In genomic region chr15:32265378-32265934, GRCm38 (mm10) we compare ENCODE assay signal across 8 mouse cellular contexts. TPM values are rescaled to one million over a fixed set of nuclear protein-coding genes. Genes with fewer than 3 reads are reported as not detected.
DNase-seq lines count a peak whose midpoint lies in the region; ATAC-seq and TF ChIP-seq lines count a peak whose summit lies in the region.

No protein-coding gene starts in this region.

- H3K36me3 ChIP-seq in hindbrain, embryonic 14.5 days (replicated peaks; ENCODE audit: control insufficient read depth, insufficient read depth) = no peaks in the 10 kb centered on the region
- no peaks in the 10 kb centered on the region for H3K36me3 ChIP-seq in hindbrain, embryonic 10.5 days
- no peaks in the 10 kb centered on the region for H3K36me3 ChIP-seq in heart, embryonic 10.5 days
- no peaks in the 10 kb centered on the region for H3K36me3 ChIP-seq in thymus, adult 2 months (ENCODE audit: control insufficient read depth, insufficient read depth, low read length)

- no peak for DNase-seq in hindbrain, embryonic 14.5 days (ENCODE audit: low spot score)
- DNase-seq in hindbrain, embryonic 10.5 days (ENCODE audit: low spot score) = no peak
- peak; percentile 51 for DNase-seq in brain, embryonic 14.5 days (ENCODE audit: low read depth)
- no peak for DNase-seq in heart, embryonic 10.5 days (ENCODE audit: low spot score)
- DNase-seq in lung, postnatal 10 days = peak; percentile 70
- no peak for DNase-seq in spleen, postnatal 36 days (ENCODE audit: low spot score in 2 of 2)
- DNase-seq in gastrocnemius, postnatal 25 days = no peak
- DNase-seq in thymus, adult 2 months = no peak

- no peak for TF ChIP-seq CTCF in brain, embryonic 14.5 days (IDR thresholded peaks at IDR 0.05; ENCODE audit: borderline replicate concordance, extremely low read depth, insufficient read depth, insufficient read length)
- TF ChIP-seq CTCF in thymus, adult 2 months (IDR thresholded peaks at IDR 0.05; ENCODE audit: borderline replicate concordance, control insufficient read depth, extremely low read depth, insufficient read depth, low read length, poor library complexity) = no peak

- WGBS in hindbrain, embryonic 14.5 days = 59% methylated on average over 9 of the region's 9 CpGs
- 73% methylated on average over 9 of the region's 9 CpGs for WGBS in hindbrain, embryonic 10.5 days
- 68% methylated on average over 9 of the region's 9 CpGs for WGBS in heart, embryonic 10.5 days
- WGBS in thymus, adult 2 months = 75% methylated on average over 9 of the region's 9 CpGs

- H3K4me3 ChIP-seq in hindbrain, embryonic 14.5 days (replicated peaks; ENCODE audit: low read length) = no peak overlapping the region
- no peak overlapping the region for H3K4me3 ChIP-seq in hindbrain, embryonic 10.5 days
- no peak overlapping the region for H3K4me3 ChIP-seq in heart, embryonic 10.5 days
- no peak overlapping the region for H3K4me3 ChIP-seq in thymus, adult 2 months (ENCODE audit: control insufficient read depth, insufficient read depth, low read length)

- no peak for TF ChIP-seq POLR2A in brain, embryonic 14.5 days (IDR thresholded peaks at IDR 0.05; ENCODE audit: borderline replicate concordance, extremely low read depth, insufficient read depth, insufficient read length, poor library complexity, severe bottlenecking)
- no peak for TF ChIP-seq POLR2A in thymus, adult 2 months (IDR thresholded peaks at IDR 0.05; ENCODE audit: control insufficient read depth, extremely low read depth, insufficient read depth, low read length, poor library complexity)

- H3K4me2 ChIP-seq in hindbrain, embryonic 14.5 days (replicated peaks) = no peak overlapping the region

- H3K9ac ChIP-seq in hindbrain, embryonic 14.5 days = no peak overlapping the region

- H3K27ac ChIP-seq in hindbrain, embryonic 14.5 days = no peak overlapping the region
- H3K27ac ChIP-seq in hindbrain, embryonic 10.5 days = no peak overlapping the region
- peak overlapping the region; percentile 13; the same call in 1 of the 2 replicates for H3K27ac ChIP-seq in heart, embryonic 10.5 days
- H3K27ac ChIP-seq in thymus, adult 2 months (ENCODE audit: control insufficient read depth, insufficient read depth, low read length) = no peak overlapping the region

- peak; percentile 46; the same call in 1 of the 2 replicates for ATAC-seq in hindbrain, embryonic 14.5 days (ENCODE audit: low FRiP score)

- no peaks in the 10 kb centered on the region for H3K9me3 ChIP-seq in hindbrain, embryonic 14.5 days (ENCODE audit: control insufficient read depth, low read length)
- H3K9me3 ChIP-seq in hindbrain, embryonic 10.5 days = no peaks in the 10 kb centered on the region
- H3K9me3 ChIP-seq in heart, embryonic 10.5 days = no peaks in the 10 kb centered on the region

- H3K27me3 ChIP-seq in hindbrain, embryonic 14.5 days (ENCODE audit: control insufficient read depth, insufficient read depth, low read length) = 0 out of 2 replicates have a peak, but pooled peaks cover 4% of the 10 kb centered on the region
- no peaks in the 10 kb centered on the region for H3K27me3 ChIP-seq in hindbrain, embryonic 10.5 days (ENCODE audit: insufficient read depth, poor library complexity, severe bottlenecking)
- no peaks in the 10 kb centered on the region for H3K27me3 ChIP-seq in heart, embryonic 10.5 days (ENCODE audit: insufficient read depth, poor library complexity, severe bottlenecking)
- H3K27me3 ChIP-seq in thymus, adult 2 months (ENCODE audit: control insufficient read depth, insufficient read depth, low read length) = no peaks in the 10 kb centered on the region

- H3K4me1 ChIP-seq in hindbrain, embryonic 14.5 days (replicated peaks; ENCODE audit: control insufficient read depth, insufficient read depth, low read length) = peaks cover 6% of the 10 kb centered on the region
- peaks cover 31% of the 10 kb centered on the region for H3K4me1 ChIP-seq in hindbrain, embryonic 10.5 days (replicated peaks)
- peaks cover 45% of the 10 kb centered on the region for H3K4me1 ChIP-seq in heart, embryonic 10.5 days
- no peaks in the 10 kb centered on the region for H3K4me1 ChIP-seq in thymus, adult 2 months (replicated peaks; ENCODE audit: control insufficient read depth, insufficient read depth, low read length)

RNA-seq across cellular contexts. Expression of gene Sema5a, which starts 20.8 kb away (rescaled TPM):
- polyA plus RNA-seq in hindbrain, embryonic 14.5 days (2014; fragmentation: Nextera tagmentation; extraction: Ambion mirVana) = 12.0 and 13.6 TPM in 2 replicates
- polyA plus RNA-seq in hindbrain, embryonic 10.5 days (2016; fragmentation: Nextera tagmentation; extraction: Ambion mirVana) = 4.6 and 5.0 TPM in 2 replicates
- 12.5 and 14.0 TPM in 2 replicates for polyA plus RNA-seq in brain, embryonic 14.5 days (2012; rRNA removed)
- polyA plus RNA-seq in heart, embryonic 10.5 days (2016; fragmentation: Nextera tagmentation; extraction: Ambion mirVana) = 2.7 and 6.9 TPM in 2 replicates
- 1 to 10 TPM; 4.4 to 4.8 TPM for total RNA-seq in gastrocnemius, postnatal 25 days (2021)
- polyA plus RNA-seq in thymus, adult 2 months (2012; rRNA removed) = 1.1 and 1.3 TPM in 2 replicates

Comparison
In these comparisons a context has a peak if more than half of its experiments do, and no peak if none do; other contexts are left out.
1. DNase-seq: peak in brain, embryonic 14.5 days (single experiment) and lung, postnatal 10 days (single experiment); none in hindbrain, embryonic 14.5 days (single experiment), hindbrain, embryonic 10.5 days (single experiment), heart, embryonic 10.5 days (single experiment), spleen, postnatal 36 days (0 of 2), gastrocnemius, postnatal 25 days (single experiment) and thymus, adult 2 months (single experiment).